Mouse (Mus musculus): ENCODE data around the gene Cdh6.

- TF ChIP-seq POLR2A (IDR thresholded peaks at IDR 0.05; ENCODE audit: extremely low read depth, insufficient read depth, low read length) (no peak), CTCF (IDR thresholded peaks at IDR 0.05; ENCODE audit: extremely low read depth, insufficient read depth, low read length) (no peak)
These were observed 10.2 kb upstream of the Cdh6 start for GRCm38 (mm10) chr15:13183661-13184060.
